Mouse (Mus musculus) brain, adult 2 months (tissue): ENCODE data around the gene Atf2.

Experiments
- DNase-seq: peaks from one replicate; pipeline ENCODE4 v3.0.0; 2011; ENCODE audit warnings: low read depth, low spot score

Atf2 gene

GRCm38 (mm10) chr2:73775683-73776310 is 116.6 kb downstream of the Atf2 start:
- DNase-seq: no peak

GRCm38 (mm10) chr2:73774786-73775682 is 117.4 kb downstream of the Atf2 start, which contains the start of gene Chn1:
TSS of gene Chn1 (minus strand) at chr2:73775346.
- peak; percentile 82 for DNase-seq

- DNase-seq: no peak
Measured at GRCm38 (mm10) chr2:73772945-73773344, 119.5 kb downstream of the Atf2 start.

GRCm38 (mm10) chr2:73768669-73769068 is 123.8 kb downstream of the Atf2 start:
- DNase-seq: no peak
